Mouse (Mus musculus): ENCODE measurements around the gene 1110032F04Rik.

1110032F04Rik gene

DNA sequence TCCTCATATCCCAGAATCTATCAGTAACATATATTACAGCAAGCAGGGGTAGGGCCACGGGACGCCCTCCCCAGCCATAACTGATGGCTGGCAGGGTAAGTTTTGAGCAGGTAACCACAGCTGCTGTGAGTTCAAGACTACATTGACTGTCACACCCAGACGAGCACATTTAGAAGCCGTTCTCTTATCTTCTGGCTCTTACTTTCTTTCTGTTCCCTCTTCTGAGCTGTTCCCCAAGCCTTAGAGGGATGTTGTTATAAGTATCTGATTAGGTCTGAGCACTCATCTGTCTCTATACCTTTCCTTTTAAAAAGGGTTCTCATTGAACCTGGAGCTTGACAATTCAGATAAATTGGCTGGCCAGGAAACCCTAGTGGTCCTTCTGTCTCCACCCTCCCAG lies 38.1 kb downstream of the 1110032F04Rik start:
- DNase-seq (ENCODE audit: low spot score in 2 of 2): no peak
